Mouse (Mus musculus) embryonic facial prominence, embryonic 11.5 days (tissue): ENCODE results near the gene Clstn2. TPM values are rescaled to one million over a fixed set of nuclear protein-coding genes. Genes with fewer than 3 reads are reported as not detected.

ENCODE experiments used
- ATAC-seq: fragments of 200-750 bp; cut with Nextera tagmentation; replicated peaks from 2 replicates; pipeline ENCODE4 v1.8.0; 2017; ENCODE audit warnings: low read depth; ENCODE audit not compliant: insufficient number of reproducible peaks, low FRiP score, low TSS enrichment
- DNase-seq: peaks from one replicate; pipeline ENCODE4 v3.0.0-alpha.2; 2015; ENCODE audit warnings: low spot score
- H3K27ac ChIP-seq: fragments of 300-500 bp; sonication (generic); replicated peaks from 2 replicates; pipeline ENCODE4 v1.5.1; 2014; ENCODE audit warnings: mild to moderate bottlenecking, low read depth, low read length, control low read depth
- H3K27me3 ChIP-seq: fragments of 300-500 bp; sonication (generic); 2 replicates; pipeline ENCODE4 v1.6.1; 2014; ENCODE audit warnings: mild to moderate bottlenecking, low read length, moderate library complexity, mixed read lengths; ENCODE audit not compliant: control insufficient read depth, insufficient read depth
- H3K36me3 ChIP-seq: fragments of 300-500 bp; sonication (generic); replicated peaks from 2 replicates; pipeline ENCODE4 v1.6.1; 2014; ENCODE audit warnings: low read depth, mild to moderate bottlenecking, low read length, moderate library complexity, mixed read lengths; ENCODE audit not compliant: control insufficient read depth, insufficient read depth
- H3K4me1 ChIP-seq: fragments of 300-500 bp; sonication (generic); 2 replicates; pipeline ENCODE4 v1.6.1; 2014; ENCODE audit warnings: low read length, mixed read lengths; ENCODE audit not compliant: control insufficient read depth, insufficient read depth
- H3K4me2 ChIP-seq: fragments of 300-500 bp; sonication (generic); 2 replicates; pipeline ENCODE4 v1.6.1; 2014; ENCODE audit warnings: low read depth, mild to moderate bottlenecking, control low read depth, low read length, moderate library complexity
- H3K4me3 ChIP-seq: fragments of 300-500 bp; sonication (generic); 2 replicates; pipeline ENCODE4 v1.5.1; 2014; ENCODE audit warnings: low read depth, low read length, control low read depth
- H3K9ac ChIP-seq: fragments of 300-500 bp; sonication (generic); replicated peaks from 2 replicates; pipeline ENCODE4 v1.6.1; 2014; ENCODE audit warnings: mild to moderate bottlenecking, control low read depth, low read length
- H3K9me3 ChIP-seq: fragments of 300-500 bp; sonication (generic); replicated peaks from 2 replicates; pipeline ENCODE4 v1.6.1; 2016; ENCODE audit warnings: mild to moderate bottlenecking, low read length, inconsistent platforms, mixed read lengths; ENCODE audit not compliant: control insufficient read depth
- WGBS: fragments of 180-500 bp; shearing (Covaris S2); extraction: QIAGEN DNeasy Blood & Tissue Kit; methylation state at CpG from one replicate; pipeline ENCODE4 v1.1.7; 2014; 5-methylcytosine and 5-hydroxymethylcytosine counted together
- polyA plus RNA-seq: library from polyadenylated mRNA; unstranded; fragments of >200 nt; fragmentation: Nextera tagmentation; extraction: Ambion mirVana; gene quantifications from 2 replicates; pipeline ENCODE4 v1.2.1, GENCODE M21; 2014

Clstn2 gene
- polyA plus RNA-seq, 1 experiment from 2014 or later: 0.84 TPM

DNA sequence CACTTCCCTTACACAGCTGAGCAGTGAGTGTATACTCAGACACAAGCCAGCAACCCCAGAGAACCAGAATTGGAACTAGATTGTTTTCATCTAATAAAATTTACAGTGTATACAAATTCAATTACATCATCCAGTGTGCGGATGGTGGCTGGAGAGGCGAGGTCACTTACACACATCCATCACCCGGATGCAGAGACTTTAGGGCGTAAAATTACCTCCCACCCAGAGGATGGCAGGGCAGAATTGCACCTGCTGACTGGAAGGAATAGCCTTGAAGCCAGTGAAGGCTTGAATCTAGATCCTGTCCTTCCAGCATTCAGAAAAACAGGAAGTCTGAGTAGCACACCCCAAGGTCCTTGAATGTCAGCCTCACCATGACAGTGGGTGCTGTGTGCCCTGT lies 113.7 kb downstream of the Clstn2 start:
- Histone ChIP-seq H3K27me3 (no peaks in the 10 kb centered on the region), H3K4me3 (no peak overlapping the region), H3K9me3 (no peaks in the 10 kb centered on the region), H3K9ac (no peak overlapping the region), H3K4me2 (no peak overlapping the region), H3K36me3 (no peaks in the 10 kb centered on the region), H3K27ac (no peak overlapping the region), H3K4me1 (no peaks in the 10 kb centered on the region)
- no peak for DNase-seq
- ATAC-seq: no peak
- 86% methylated on average over 4 of the region's 4 CpGs for WGBS

DNA sequence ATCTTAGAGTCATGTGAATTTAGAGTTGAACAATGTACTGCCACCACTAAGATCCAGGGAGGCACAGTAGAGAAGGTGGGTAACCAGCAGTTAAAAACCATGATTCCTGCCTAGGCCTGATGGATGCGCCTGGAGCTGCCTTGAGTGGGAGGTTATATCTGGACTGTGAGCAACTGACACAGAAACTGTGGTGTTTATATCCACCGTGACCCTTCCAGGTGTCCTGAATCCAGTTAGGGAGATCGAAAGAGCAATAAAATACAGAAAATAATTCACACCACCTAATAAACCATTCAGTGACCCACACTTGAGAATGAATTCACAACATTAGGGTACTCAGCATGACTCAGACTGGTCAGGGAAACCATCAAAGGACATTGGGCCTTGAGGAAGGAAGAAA lies 141.6 kb downstream of the Clstn2 start:
- 93% methylated on average over 3 of the region's 3 CpGs for WGBS
- Histone ChIP-seq H3K27ac (no peak overlapping the region), H3K9ac (no peak overlapping the region), H3K27me3 (no peaks in the 10 kb centered on the region), H3K4me1 (no peaks in the 10 kb centered on the region), H3K4me2 (no peak overlapping the region), H3K9me3 (no peaks in the 10 kb centered on the region), H3K36me3 (no peaks in the 10 kb centered on the region), H3K4me3 (no peak overlapping the region)
- no peak for ATAC-seq
- no peak for DNase-seq

DNA sequence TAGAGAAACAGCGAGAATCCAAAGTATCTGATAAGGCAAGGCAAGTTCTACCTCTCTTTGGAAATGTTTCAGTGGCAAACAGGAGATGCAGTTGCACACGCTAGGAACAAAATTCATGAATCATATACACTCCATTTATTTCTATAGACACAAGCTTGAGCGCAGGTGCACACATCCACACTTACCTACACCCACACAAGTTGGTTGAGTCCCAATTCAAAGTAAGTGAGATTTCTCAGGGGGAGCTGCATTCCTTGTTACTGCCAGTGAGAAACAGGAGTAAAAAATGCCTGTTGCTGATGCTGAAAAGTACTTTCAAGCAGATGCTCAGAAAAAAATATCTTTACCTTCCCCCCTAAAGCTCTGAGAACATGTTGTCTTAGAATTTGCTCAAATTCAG lies 149.6 kb downstream of the Clstn2 start:
- H3K36me3 ChIP-seq: no peaks in the 10 kb centered on the region
- H3K27me3 ChIP-seq: no peaks in the 10 kb centered on the region
- no peak overlapping the region for H3K27ac ChIP-seq
- H3K9me3 ChIP-seq: no peaks in the 10 kb centered on the region
- H3K4me1 ChIP-seq: no peaks in the 10 kb centered on the region
- H3K4me2 ChIP-seq: no peak overlapping the region
- ATAC-seq (no peak), DNase-seq (no peak)
- 82% methylated on average over 3 of the region's 3 CpGs for WGBS
- H3K9ac ChIP-seq: no peak overlapping the region
- no peak overlapping the region for H3K4me3 ChIP-seq

DNA sequence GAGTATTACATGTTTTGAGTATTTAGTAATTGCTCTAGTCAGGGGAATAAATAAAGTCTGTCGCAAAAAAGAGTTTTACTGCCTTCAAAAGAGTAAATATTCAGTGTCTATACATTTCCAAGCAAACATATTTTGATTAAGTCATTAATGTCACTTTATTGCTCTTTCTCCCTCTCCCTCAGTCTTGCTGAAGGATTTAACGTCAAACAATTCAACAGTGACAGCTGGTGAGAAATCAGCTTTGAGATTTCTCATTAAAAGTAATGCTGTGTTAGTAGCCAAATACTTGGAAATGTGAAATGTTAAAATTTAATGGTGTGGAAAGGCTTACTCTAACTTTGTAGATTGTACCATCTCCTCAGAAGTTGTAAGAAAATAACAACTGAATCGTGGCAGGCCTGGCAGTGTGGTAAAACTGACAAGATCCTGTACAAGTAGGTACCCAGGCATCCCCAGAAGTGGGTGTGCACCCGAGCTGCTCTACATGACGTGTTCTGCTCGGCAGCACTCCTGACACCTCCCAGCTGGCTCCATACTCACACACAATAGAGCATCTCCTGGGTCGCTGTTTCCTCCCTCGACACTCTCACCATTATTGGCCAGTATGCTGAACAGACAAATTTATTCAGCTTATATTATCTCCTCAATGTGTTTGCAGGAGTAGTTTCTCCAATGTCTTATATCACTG lies 165.8 kb downstream of the Clstn2 start:
- Histone ChIP-seq H3K9me3 (no peaks in the 10 kb centered on the region), H3K4me3 (no peak overlapping the region), H3K27me3 (no peaks in the 10 kb centered on the region), H3K9ac (no peak overlapping the region), H3K27ac (no peak overlapping the region), H3K36me3 (no peaks in the 10 kb centered on the region), H3K4me2 (no peak overlapping the region), H3K4me1 (no peaks in the 10 kb centered on the region)
- ATAC-seq (no peak), DNase-seq (no peak)
- 75% methylated on average over 8 of the region's 8 CpGs for WGBS

DNA sequence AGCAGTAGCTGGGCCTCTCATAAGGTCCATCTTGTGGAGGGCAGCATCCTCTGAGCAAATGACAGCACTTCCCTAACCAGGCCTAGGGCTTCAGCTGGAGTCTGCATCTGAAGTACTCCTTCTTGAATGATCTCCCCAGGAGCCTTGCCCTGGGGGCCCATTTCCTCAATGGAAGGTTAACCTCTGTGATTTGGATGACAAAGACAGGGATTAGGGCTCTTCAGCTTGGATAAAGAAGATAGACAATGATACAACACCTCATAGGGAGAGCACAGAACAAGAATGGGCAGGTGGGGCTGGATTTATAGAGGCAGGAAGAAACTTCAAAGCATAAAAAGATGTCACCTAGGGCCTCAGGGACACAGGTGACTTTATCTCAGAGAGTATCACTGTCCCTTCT lies 180.1 kb downstream of the Clstn2 start:
- H3K36me3 ChIP-seq: no peaks in the 10 kb centered on the region
- H3K27me3 ChIP-seq: no peaks in the 10 kb centered on the region
- no peaks in the 10 kb centered on the region for H3K9me3 ChIP-seq
- ATAC-seq (no peak), DNase-seq (no peak)
- no peak overlapping the region for H3K9ac ChIP-seq
- H3K4me3 ChIP-seq: no peak overlapping the region
- H3K4me2 ChIP-seq: no peak overlapping the region
- no peaks in the 10 kb centered on the region for H3K4me1 ChIP-seq
- no peak overlapping the region for H3K27ac ChIP-seq

DNA sequence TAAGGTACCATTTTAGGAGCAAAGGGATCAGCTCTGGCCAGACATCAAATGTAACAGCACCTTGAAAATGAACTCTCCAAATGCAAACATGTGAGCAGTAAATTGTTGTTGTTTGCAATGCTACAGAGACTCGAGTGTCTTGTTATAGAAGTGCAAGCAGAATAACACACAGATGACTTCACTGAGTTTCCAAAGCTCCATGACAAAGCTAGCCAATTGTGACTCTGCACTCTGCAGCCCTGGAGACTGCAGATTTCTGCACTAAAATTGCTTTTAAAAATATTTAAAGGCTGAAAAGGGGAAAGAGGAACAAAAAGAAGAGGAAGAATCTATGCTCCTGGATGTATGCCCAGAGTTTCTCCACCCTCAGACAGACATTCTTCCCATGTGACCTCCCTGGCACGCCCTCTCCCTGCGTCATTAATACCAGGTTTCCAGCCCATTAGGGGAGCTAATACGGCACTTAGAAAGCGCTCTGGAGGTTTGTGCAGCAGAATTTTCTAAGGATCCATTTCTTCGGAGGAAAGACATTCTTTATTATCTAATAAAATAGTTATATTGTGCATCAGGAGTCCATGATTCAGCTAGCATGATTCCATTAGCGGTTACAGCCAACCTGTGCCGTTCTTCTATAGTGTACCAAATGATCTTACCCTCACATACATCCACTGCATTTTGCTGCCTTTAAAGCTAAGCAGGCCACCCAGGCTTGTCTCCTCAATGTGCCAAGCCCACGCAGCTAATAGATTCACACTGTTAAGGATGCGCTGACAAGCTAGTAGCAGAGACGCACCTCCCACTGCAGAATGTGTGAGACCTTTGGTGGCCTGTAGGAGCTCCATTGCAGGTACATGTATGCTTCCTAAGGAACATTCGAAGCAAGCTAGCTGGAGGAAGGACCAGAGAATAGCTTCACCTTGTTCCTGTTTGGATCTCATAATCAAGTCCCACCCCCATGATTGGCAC lies 184.8 kb downstream of the Clstn2 start:
- no peaks in the 10 kb centered on the region for H3K4me1 ChIP-seq
- no peak overlapping the region for H3K4me3 ChIP-seq
- H3K36me3 ChIP-seq: no peaks in the 10 kb centered on the region
- no peak overlapping the region for H3K4me2 ChIP-seq
- H3K27me3 ChIP-seq: no peaks in the 10 kb centered on the region
- WGBS: 82% methylated on average over 12 of the region's 12 CpGs
- H3K27ac ChIP-seq: no peak overlapping the region
- H3K9me3 ChIP-seq: no peaks in the 10 kb centered on the region
- ATAC-seq (no peak), DNase-seq (no peak)
- no peak overlapping the region for H3K9ac ChIP-seq

DNA sequence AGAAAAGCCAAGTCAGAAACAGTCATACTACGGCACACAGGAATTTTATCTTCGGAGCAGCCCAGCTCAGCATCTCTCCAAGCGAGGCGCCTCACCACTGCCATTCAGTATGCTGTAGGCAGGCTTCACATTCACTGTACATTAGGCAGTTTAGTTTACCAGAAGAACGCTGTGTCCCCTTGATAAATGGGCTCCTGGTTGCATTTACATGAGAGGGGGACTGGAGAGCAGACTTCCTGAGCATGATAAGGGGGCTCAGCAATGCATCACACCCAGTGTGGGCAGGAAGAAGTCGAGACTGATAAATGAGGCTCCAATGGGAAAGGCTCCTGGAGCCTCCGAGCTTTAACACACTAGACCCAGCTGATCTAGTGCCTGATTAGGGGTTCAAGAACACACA lies 190.9 kb downstream of the Clstn2 start:
- H3K27ac ChIP-seq: no peak overlapping the region

DNA sequence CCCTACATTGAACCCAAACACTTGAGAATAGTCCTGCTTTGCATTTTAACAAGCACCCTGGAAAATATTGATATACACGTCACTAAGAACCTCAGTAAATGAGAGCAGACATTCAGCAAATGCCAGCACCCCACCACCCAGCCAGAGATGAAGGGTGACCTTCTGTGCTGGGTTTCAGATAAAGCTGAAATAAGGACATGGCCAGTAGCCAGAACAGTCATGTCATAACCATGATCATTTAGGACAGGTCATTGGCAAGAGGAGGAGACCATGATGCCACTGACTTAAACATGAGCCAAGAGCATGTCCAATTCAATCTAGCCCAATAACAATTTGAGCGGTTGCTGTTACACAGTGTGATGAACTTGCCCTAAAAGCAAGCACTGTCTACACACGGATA lies 201.8 kb downstream of the Clstn2 start:
- WGBS: 94% methylated on average over 3 of the region's 3 CpGs

More for the DNA sequence above, 190.9 kb downstream of the Clstn2 start:
- H3K4me2 ChIP-seq: no peak overlapping the region
- WGBS: 88% methylated on average over 7 of the region's 7 CpGs
- no peaks in the 10 kb centered on the region for H3K36me3 ChIP-seq
- no peak overlapping the region for H3K4me3 ChIP-seq
- H3K9me3 ChIP-seq: no peaks in the 10 kb centered on the region
- ATAC-seq: no peak
- H3K27me3 ChIP-seq: no peaks in the 10 kb centered on the region
- no peak overlapping the region for H3K9ac ChIP-seq
- H3K4me1 ChIP-seq: no peaks in the 10 kb centered on the region
- no peak for DNase-seq

More for the DNA sequence above, 201.8 kb downstream of the Clstn2 start:
- H3K27me3 ChIP-seq: no peaks in the 10 kb centered on the region
- H3K27ac ChIP-seq: no peak overlapping the region
- H3K9me3 ChIP-seq: no peaks in the 10 kb centered on the region
- H3K9ac ChIP-seq: no peak overlapping the region
- H3K36me3 ChIP-seq: no peaks in the 10 kb centered on the region
- no peak for DNase-seq
- H3K4me1 ChIP-seq: no peaks in the 10 kb centered on the region
- no peak overlapping the region for H3K4me2 ChIP-seq
- no peak overlapping the region for H3K4me3 ChIP-seq
- ATAC-seq: no peak
